30 mouse cellular contexts compared by ENCODE assay signal in genomic region chr3:140239276-140239675, GRCm38 (mm10).
DNase-seq lines count a peak whose midpoint lies in the region; ATAC-seq and TF ChIP-seq lines count a peak whose summit lies in the region.
"Had no signal": no experiment of that assay in that cellular context is flagged by ENCODE, and none has a peak within 500 bp of the region (broad histone marks: within the 10 kb centered on the region; RNA-seq: fewer than 3 reads in every experiment).

No protein-coding gene starts in this region.

- WGBS in intestine, embryonic 16.5 days, result 85% methylated on average over 1 of the region's 1 CpGs

- no peak overlapping the region for H3K27ac ChIP-seq in intestine, embryonic 16.5 days (ENCODE audit: low read length)
- H3K27ac ChIP-seq: forebrain, embryonic 12.5 days; heart, embryonic 10.5 days; heart, embryonic 15.5 days; hindbrain, embryonic 12.5 days; kidney, embryonic 15.5 days; layer of hippocampus, adult 2 months; limb, embryonic 10.5 days; limb, embryonic 15.5 days; liver, embryonic 13.5 days; midbrain, embryonic 13.5 days; stomach, embryonic 15.5 days had no signal

- no peak for TF ChIP-seq CTCF in brain, embryonic 14.5 days (IDR thresholded peaks at IDR 0.05; ENCODE audit: borderline replicate concordance, extremely low read depth, insufficient read depth, insufficient read length)

- TF ChIP-seq POLR2A in brain, embryonic 14.5 days (IDR thresholded peaks at IDR 0.05; ENCODE audit: borderline replicate concordance, extremely low read depth, insufficient read depth, insufficient read length, poor library complexity, severe bottlenecking), result no peak

- H3K27me3 ChIP-seq in intestine, embryonic 16.5 days (replicated peaks; ENCODE audit: control insufficient read depth, insufficient read depth, low read length), result no peaks in the 10 kb centered on the region
- H3K27me3 ChIP-seq: CH12.LX; forebrain, embryonic 12.5 days; heart, embryonic 15.5 days; hindbrain, embryonic 12.5 days; kidney, embryonic 15.5 days; limb, embryonic 15.5 days; liver, embryonic 13.5 days; megakaryocyte, embryonic 14.5 days; midbrain, embryonic 13.5 days; stomach, embryonic 15.5 days had no signal

- H3K36me3 ChIP-seq in intestine, embryonic 16.5 days (ENCODE audit: control insufficient read depth, insufficient read depth, low read length), result no peaks in the 10 kb centered on the region
- H3K36me3 ChIP-seq: forebrain, embryonic 12.5 days; heart, embryonic 10.5 days; heart, embryonic 15.5 days; hindbrain, embryonic 12.5 days; kidney, embryonic 15.5 days; limb, embryonic 10.5 days; limb, embryonic 15.5 days; liver, embryonic 13.5 days; midbrain, embryonic 13.5 days; stomach, embryonic 15.5 days had no signal

- ATAC-seq in intestine, embryonic 16.5 days, result no peak
- ATAC-seq: activated CD4-positive, CD25-positive, alpha-beta regulatory T cell, adult 4 months; forebrain, postnatal 0 days; lung, postnatal 0 days; midbrain, embryonic 13.5 days had no signal

- H3K9me3 ChIP-seq in intestine, embryonic 16.5 days (ENCODE audit: control insufficient read depth, low read length), result no peaks in the 10 kb centered on the region
- H3K9me3 ChIP-seq: forebrain, embryonic 12.5 days; heart, embryonic 10.5 days; heart, embryonic 15.5 days; hindbrain, embryonic 12.5 days; kidney, embryonic 15.5 days; limb, embryonic 10.5 days; limb, embryonic 15.5 days; liver, embryonic 13.5 days; megakaryocyte, embryonic 14.5 days; midbrain, embryonic 13.5 days; stomach, embryonic 15.5 days had no signal

- H3K9ac ChIP-seq in intestine, embryonic 16.5 days (ENCODE audit: low read depth, low read length), result no peak overlapping the region
- H3K9ac ChIP-seq: forebrain, embryonic 12.5 days; forebrain, postnatal 0 days; heart, embryonic 15.5 days; hindbrain, embryonic 12.5 days; kidney, embryonic 15.5 days; limb, embryonic 15.5 days; liver, embryonic 13.5 days; midbrain, embryonic 13.5 days; stomach, embryonic 15.5 days had no signal

- H3K4me2 ChIP-seq in intestine, embryonic 16.5 days (ENCODE audit: low read depth, low read length), result no peak overlapping the region
- H3K4me2 ChIP-seq: forebrain, embryonic 12.5 days; heart, embryonic 15.5 days; hindbrain, embryonic 12.5 days; kidney, embryonic 15.5 days; limb, embryonic 15.5 days; liver, embryonic 13.5 days; midbrain, embryonic 13.5 days; stomach, embryonic 15.5 days had no signal

- H3K4me1 ChIP-seq in intestine, embryonic 16.5 days (ENCODE audit: control insufficient read depth, insufficient read depth, low read length), result no peaks in the 10 kb centered on the region
- H3K4me1 ChIP-seq: forebrain, embryonic 12.5 days; heart, embryonic 10.5 days; heart, embryonic 15.5 days; hindbrain, embryonic 12.5 days; kidney, embryonic 15.5 days; limb, embryonic 10.5 days; limb, embryonic 15.5 days; liver, embryonic 13.5 days; megakaryocyte, embryonic 14.5 days; midbrain, embryonic 13.5 days; stomach, embryonic 15.5 days had no signal

- peak; percentile 90 for DNase-seq in brain, adult 2 months (ENCODE audit: low read depth, low spot score)
- peak; percentile 2 for DNase-seq in brain, embryonic 14.5 days (ENCODE audit: low read depth)
- peak; percentile 40 for DNase-seq in cerebellum, adult 8-10 months
- DNase-seq in cerebellum, postnatal 25 days, result peak; percentile 60 to 75
- DNase-seq in kidney, postnatal 10 days, result no peak
- DNase-seq: adrenal gland, adult 2 months; forebrain, postnatal 0 days; heart, postnatal 36 days; kidney, adult 11 months; kidney, postnatal 36 days; liver, embryonic 13.5 days; lung, adult 18-20 months; lung, postnatal 4 days; right cerebral cortex, postnatal 25 days had no signal

- no peak overlapping the region for H3K4me3 ChIP-seq in intestine, embryonic 16.5 days (ENCODE audit: low read length)
- H3K4me3 ChIP-seq: erythroblast, embryonic 14.5 days; forebrain, embryonic 12.5 days; heart, embryonic 10.5 days; heart, embryonic 15.5 days; hindbrain, embryonic 12.5 days; kidney, embryonic 15.5 days; layer of hippocampus, adult 2 months; limb, embryonic 10.5 days; limb, embryonic 15.5 days; liver, embryonic 13.5 days; megakaryocyte, embryonic 14.5 days; midbrain, embryonic 13.5 days; stomach, embryonic 15.5 days had no signal
